Mouse (Mus musculus) kidney, postnatal 36 days (tissue): Measurements from ENCODE around the gene Fam213a.

Experiments
- DNase-seq, 2 experiments: peaks; one replicate each; pipeline ENCODE4 v3.0.0; 2021 to 2022; ENCODE audit warnings: mixed read lengths in 2 of 2

The Fam213a gene

GRCm38 (mm10) chr14:40962365-40963290 lies 51.0 kb downstream of the Fam213a start:
- DNase-seq, result peak in 1 of 2 experiments; percentile 47

GRCm38 (mm10) chr14:40960237-40960636 lies 53.4 kb downstream of the Fam213a start:
- no peak for DNase-seq

DNA sequence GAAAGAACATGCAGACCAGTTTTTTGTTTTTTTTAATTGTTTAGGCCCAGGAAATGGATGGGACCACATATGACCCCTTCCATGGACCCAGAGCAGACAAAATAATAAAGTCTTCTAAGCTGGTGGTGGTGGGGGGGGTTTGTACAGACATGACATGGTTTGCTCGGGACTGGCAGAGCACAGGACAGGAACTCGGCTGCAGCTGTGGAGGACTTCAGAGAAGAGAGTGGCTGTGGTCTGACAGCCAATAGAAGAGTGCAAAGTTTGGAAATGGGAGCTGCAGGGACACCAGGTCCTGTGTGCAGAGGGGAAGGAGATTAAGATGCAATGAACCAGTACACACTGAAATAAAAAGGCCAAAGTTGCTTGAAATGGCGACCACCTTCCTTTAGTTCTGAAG lies 54.0 kb downstream of the Fam213a start:
- no peak for DNase-seq

- peak; percentile 70 to 78 for DNase-seq
Measured at GRCm38 (mm10) chr14:40958986-40959381, 54.6 kb downstream of the Fam213a start.

DNA sequence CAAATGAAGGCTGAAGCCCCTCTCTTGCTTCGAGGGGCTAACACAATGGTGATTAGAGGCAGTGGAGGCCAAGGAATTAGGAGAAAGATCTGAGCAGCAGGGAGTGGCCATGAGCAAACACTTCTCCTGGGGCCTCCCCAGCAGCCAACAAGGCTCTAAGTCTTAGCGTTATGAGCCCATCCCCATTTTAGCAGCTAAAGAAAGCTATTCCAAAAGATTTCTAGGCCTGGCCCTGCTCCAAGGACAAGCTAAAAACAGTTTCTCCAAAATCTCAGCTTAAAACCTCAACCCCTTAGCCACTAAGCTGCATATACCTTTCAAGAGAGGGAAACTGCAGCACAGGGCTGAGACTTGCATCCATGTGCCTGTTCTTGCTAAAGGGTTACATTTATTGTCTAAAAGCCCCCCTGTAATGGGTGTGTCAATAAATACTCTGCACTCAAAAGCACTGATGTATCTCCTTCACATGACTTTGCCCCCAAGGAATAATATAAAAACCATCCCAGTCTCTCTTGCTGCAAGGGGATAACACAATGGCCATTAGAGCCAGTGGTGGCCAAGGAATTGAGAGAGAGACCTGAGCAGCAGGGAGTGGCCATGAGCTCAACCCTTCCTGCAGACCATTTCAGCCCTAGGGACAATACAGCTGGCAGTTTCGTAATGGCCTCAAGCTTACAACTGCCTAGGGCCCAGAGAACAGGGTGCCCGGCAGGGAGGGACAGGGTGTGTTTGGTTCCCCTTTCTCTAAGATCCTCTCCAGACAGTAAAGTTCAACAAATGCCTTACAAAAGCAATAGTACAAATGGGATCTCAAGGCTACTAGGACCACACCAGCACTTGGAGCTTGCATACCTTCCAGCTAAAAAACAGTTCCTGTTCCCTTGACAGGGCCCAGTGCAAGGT lies 55.3 kb downstream of the Fam213a start:
- peak in 1 of 2 experiments; percentile 32 for DNase-seq

DNA sequence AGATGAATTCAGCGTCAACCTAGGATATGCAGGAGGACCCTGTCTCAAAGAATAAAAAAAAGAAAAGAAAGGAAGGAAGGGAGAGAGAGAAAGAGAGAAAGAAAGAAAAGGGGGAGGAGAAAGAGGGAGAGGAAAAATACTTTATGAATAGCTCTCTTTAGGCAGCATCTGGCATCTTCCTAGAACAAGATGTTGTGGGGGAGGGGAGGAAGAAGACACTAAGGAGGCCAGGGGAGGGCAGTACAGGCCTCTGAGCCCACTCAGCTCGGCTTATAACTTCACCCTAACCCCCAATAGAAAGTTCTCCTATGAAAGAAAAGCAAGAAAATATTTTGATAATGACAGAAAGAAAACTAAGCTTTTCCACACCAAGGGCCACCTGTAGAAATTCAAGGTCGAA lies 56.0 kb downstream of the Fam213a start:
- no peak for DNase-seq

GRCm38 (mm10) chr14:40956252-40957146 lies 57.1 kb downstream of the Fam213a start:
- DNase-seq, result peak in 1 of 2 experiments; percentile 56

DNA sequence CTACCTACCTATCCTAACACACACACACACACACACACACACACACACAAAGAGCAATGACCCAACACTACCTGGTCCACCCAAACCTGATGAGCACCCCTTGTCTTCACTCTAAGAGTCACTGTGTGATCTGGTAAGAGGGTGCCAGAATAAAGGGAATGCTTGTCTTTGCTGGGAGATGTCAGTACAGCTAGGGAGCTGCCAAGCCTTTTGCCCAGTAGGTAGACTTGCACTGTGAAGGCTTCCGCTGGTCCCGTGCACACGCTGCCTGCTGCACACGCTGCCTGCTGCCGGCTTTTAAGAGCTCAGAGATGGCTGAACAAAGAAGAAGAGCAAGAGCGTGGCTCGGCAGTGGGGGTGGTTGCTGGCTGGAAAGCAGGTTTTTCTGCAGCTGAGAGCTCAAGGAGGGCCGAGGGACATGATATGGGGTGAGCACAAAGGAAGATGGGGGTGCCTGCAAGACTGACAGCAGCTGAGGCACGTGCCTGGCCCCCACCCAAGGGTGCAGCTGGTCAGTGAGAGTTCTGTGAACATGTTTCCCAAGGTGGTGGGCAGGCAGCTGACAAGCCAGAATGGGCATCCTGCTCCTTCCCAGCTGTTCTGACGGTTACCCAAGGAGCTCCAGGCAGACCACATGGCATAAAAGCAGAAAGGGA lies 57.9 kb downstream of the Fam213a start:
- DNase-seq, result peak in 1 of 2 experiments; percentile 45

DNA sequence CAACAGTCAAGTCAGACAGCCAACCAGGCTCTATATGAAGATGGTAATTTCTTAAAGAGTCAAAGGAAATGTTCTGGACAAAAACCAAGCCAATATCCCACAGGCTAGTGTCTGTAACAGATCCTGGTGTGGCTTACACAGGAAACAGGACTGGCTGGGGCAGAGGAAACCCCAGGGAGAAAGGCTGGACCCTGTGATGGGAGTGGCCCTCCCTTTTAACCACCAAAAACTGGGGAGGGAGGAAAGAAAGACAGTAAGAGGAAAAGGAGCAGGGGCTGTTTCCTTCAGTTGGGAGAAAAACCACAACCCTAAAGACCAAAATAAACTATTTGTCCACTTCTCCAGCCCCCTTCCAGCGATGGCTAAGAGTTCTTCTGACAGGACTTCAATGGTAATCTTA lies 58.4 kb downstream of the Fam213a start:
- DNase-seq, result no peak

DNA sequence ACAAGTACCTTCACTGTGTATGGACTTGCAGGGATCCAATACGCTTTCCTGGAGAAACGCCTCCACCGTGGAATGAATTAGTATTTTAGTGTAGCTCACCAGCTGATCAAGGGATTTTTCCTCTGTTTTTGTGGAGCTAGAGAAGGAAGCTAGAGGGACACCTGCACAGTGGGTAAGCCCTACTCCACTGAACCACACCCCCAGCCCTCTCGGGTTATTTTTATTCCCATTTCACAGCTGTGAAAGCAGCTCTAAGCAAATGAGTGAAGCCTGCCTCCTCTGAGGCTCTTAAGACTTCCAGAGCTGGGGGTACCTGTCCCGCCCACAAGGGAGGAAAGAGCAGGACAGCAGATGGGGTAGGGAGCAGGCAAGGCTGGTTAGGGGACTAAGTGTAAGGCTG lies 60.2 kb downstream of the Fam213a start:
- no peak for DNase-seq

- no peak for DNase-seq
Measured at GRCm38 (mm10) chr14:40952715-40953114, 60.9 kb downstream of the Fam213a start.

GRCm38 (mm10) chr14:40952301-40952700 lies 61.3 kb downstream of the Fam213a start:
- no peak for DNase-seq

GRCm38 (mm10) chr14:40949730-40950614 lies 63.6 kb downstream of the Fam213a start:
- peak; percentile 48 to 66 for DNase-seq

DNA sequence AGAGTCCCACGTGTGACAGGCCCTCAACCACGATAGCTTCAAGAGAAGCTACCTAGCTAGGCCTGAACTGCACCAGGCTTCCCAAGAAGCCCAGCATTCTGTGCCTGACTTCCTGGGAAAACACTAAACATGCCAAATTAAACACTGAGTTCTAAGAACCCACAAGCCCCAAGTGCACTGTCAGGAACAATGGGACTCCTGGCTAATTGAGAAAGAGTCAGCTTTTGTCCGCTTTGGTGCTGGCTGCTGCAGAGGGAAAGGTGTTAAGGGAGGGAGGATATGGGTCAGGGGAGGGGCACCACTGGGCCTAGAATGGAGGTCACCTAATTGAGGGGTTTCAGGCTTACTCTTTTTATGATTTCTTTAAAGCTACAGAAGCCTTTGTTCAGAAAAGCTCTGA lies 64.5 kb downstream of the Fam213a start:
- DNase-seq, result no peak

DNA sequence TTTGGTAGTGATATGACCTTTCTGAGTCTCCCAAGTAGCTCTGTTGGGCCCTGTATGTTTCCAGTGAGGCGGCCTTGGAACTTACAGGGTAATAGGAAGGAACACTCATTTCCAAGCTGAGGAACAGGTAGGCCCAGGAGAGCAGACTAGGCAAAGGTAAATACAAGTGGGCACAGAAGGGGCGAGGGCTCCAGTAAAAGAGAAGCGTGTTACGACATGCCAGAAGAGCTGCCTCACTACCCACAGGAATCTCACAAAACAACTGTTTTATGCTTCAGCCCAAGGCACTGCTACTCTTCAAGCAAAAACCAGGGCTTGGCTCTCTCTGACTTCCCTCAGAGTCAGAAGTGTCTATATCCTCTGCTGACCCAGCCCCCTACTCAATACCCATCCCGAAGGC lies 65.1 kb downstream of the Fam213a start:
- DNase-seq, result no peak

- DNase-seq, result peak in 1 of 2 experiments; percentile 60
Measured at GRCm38 (mm10) chr14:40947431-40948394, 65.9 kb downstream of the Fam213a start.

DNA sequence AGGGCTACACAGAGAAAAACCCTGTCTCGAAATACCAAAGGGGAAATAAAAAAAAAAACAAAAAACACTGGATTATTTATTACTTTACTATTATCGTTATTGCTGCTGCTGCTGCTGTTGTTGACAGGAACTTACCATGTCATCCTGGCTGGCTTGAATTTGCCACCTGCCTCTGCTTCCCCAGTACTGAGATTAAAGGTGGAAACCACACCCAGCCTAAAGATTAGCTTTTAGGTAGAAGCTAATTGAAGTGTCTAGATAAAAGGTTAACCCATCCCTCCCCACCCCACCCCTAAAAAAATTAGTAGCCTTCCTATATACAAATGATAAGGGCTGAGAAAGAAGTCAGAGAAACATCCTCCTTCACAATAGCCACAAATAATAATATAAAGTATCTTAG lies 69.8 kb downstream of the Fam213a start:
- no peak for DNase-seq
